10 mouse cellular contexts compared by ENCODE assay signal in genomic region chr11:116336393-116336792, GRCm38 (mm10). TPM values are rescaled to one million over a fixed set of nuclear protein-coding genes. Genes with fewer than 3 reads are reported as not detected.
DNase-seq lines count a peak whose midpoint lies in the region; ATAC-seq lines count a peak whose summit lies in the region.
"Had no signal": no experiment of that assay in that cellular context is flagged by ENCODE, and none has a peak within 500 bp of the region (broad histone marks: within the 10 kb centered on the region; RNA-seq: fewer than 3 reads in every experiment).

No protein-coding gene starts in this region.

- peak overlapping the region; percentile 66; the same call in 1 of the 2 replicates for H3K4me3 ChIP-seq in heart, embryonic 13.5 days
- H3K4me3 ChIP-seq in neural tube, embryonic 11.5 days (ENCODE audit: low read depth, low read length), result peak overlapping the region; percentile 42
- H3K4me3 ChIP-seq in limb, embryonic 10.5 days, result peak overlapping the region; percentile 67
- no peak overlapping the region for H3K4me3 ChIP-seq in neural tube, embryonic 13.5 days

- no peak for DNase-seq in heart, postnatal 36 days
- no peak for DNase-seq in neural tube, embryonic 11.5 days (ENCODE audit: low spot score)
- no peak for DNase-seq in neural tube, embryonic 10.5 days (ENCODE audit: extremely low spot score, low spot score)
- DNase-seq in limb, embryonic 10.5 days (ENCODE audit: low spot score), result no peak
- no peak for DNase-seq in ovary, adult 18-20 months (ENCODE audit: low spot score)
- no peak for DNase-seq in gastrocnemius, postnatal 4 days (ENCODE audit: low spot score in 2 of 2)

- H3K9me3 ChIP-seq in heart, embryonic 13.5 days, result no peaks in the 10 kb centered on the region
- no peaks in the 10 kb centered on the region for H3K9me3 ChIP-seq in neural tube, embryonic 11.5 days (ENCODE audit: control insufficient read depth, low read length)
- no peaks in the 10 kb centered on the region for H3K9me3 ChIP-seq in limb, embryonic 10.5 days (replicated peaks)
- H3K9me3 ChIP-seq in neural tube, embryonic 13.5 days, result no peaks in the 10 kb centered on the region

- no peak overlapping the region for H3K27ac ChIP-seq in heart, embryonic 13.5 days (replicated peaks)
- no peak overlapping the region for H3K27ac ChIP-seq in neural tube, embryonic 11.5 days (ENCODE audit: low read depth, low read length)
- no peak overlapping the region for H3K27ac ChIP-seq in limb, embryonic 10.5 days
- peak overlapping the region; percentile 71; the same call in 1 of the 2 replicates for H3K27ac ChIP-seq in neural tube, embryonic 13.5 days (replicated peaks)
- H3K27ac ChIP-seq: left cerebral cortex, adult 2 months had no signal

- peak overlapping the region; percentile 93 for H3K4me2 ChIP-seq in heart, embryonic 13.5 days
- H3K4me2 ChIP-seq in neural tube, embryonic 11.5 days (ENCODE audit: low read depth), result peak overlapping the region; percentile 82
- peak overlapping the region; percentile 85 for H3K4me2 ChIP-seq in neural tube, embryonic 13.5 days

- 89% methylated on average over 4 of the region's 4 CpGs for WGBS in heart, embryonic 13.5 days
- WGBS in neural tube, embryonic 11.5 days, result 79% methylated on average over 4 of the region's 4 CpGs
- WGBS in limb, embryonic 10.5 days, result 87% methylated on average over 4 of the region's 4 CpGs
- 64% methylated on average over 4 of the region's 4 CpGs for WGBS in neural tube, embryonic 13.5 days

- intact Hi-C loops in heart, postnatal 36 days (cut with DNase I), result no loop called here

- H3K27me3 ChIP-seq in heart, embryonic 13.5 days (replicated peaks), result peaks cover 64% of the 10 kb centered on the region
- H3K27me3 ChIP-seq in neural tube, embryonic 11.5 days (ENCODE audit: control insufficient read depth, insufficient read depth, low read length), result peaks cover 20% of the 10 kb centered on the region
- peaks cover 71% of the 10 kb centered on the region for H3K27me3 ChIP-seq in limb, embryonic 10.5 days (ENCODE audit: low read depth, poor library complexity, severe bottlenecking)
- peaks cover 24% of the 10 kb centered on the region for H3K27me3 ChIP-seq in neural tube, embryonic 13.5 days

- H3K4me1 ChIP-seq in heart, embryonic 13.5 days, result peaks cover 33% of the 10 kb centered on the region
- H3K4me1 ChIP-seq in neural tube, embryonic 11.5 days (ENCODE audit: control insufficient read depth, insufficient read depth, low read length), result peaks cover 42% of the 10 kb centered on the region
- peaks cover 62% of the 10 kb centered on the region for H3K4me1 ChIP-seq in limb, embryonic 10.5 days
- peaks cover 58% of the 10 kb centered on the region for H3K4me1 ChIP-seq in neural tube, embryonic 13.5 days (replicated peaks)

- no peaks in the 10 kb centered on the region for H3K36me3 ChIP-seq in heart, embryonic 13.5 days
- no peaks in the 10 kb centered on the region for H3K36me3 ChIP-seq in neural tube, embryonic 11.5 days (ENCODE audit: control insufficient read depth, insufficient read depth, low read length)
- H3K36me3 ChIP-seq in limb, embryonic 10.5 days, result peaks cover 9% of the 10 kb centered on the region
- H3K36me3 ChIP-seq in neural tube, embryonic 13.5 days, result peaks cover 26% of the 10 kb centered on the region

- H3K9ac ChIP-seq in heart, embryonic 13.5 days, result no peak overlapping the region; the same call in 1 of the 2 replicates
- H3K9ac ChIP-seq in neural tube, embryonic 11.5 days (ENCODE audit: low read length), result peak overlapping the region; percentile 71; the same call in 1 of the 2 replicates
- H3K9ac ChIP-seq in neural tube, embryonic 13.5 days, result peak overlapping the region; percentile 65

- no peak for ATAC-seq in heart, embryonic 13.5 days (ENCODE audit: extremely low read depth, insufficient number of reproducible peaks, low FRiP score, low TSS enrichment)
- ATAC-seq in neural tube, embryonic 11.5 days (ENCODE audit: insufficient read depth, low FRiP score, low TSS enrichment), result no peak
- ATAC-seq in neural tube, embryonic 13.5 days (ENCODE audit: low read depth), result no peak

RNA-seq across cellular contexts. Expression of gene Foxj1, which starts 1.2 kb away (rescaled TPM):
- 0.09 and 0.14 TPM in 2 replicates for polyA plus RNA-seq in heart, embryonic 13.5 days (2015; fragmentation: Nextera tagmentation; extraction: Ambion mirVana)
- total RNA-seq in heart, postnatal 36 days (2021), result not detected
- 2.5 and 3.1 TPM in 2 replicates for polyA plus RNA-seq in neural tube, embryonic 11.5 days (2014; fragmentation: Nextera tagmentation; extraction: Ambion mirVana)
- polyA plus RNA-seq in limb, embryonic 10.5 days (2016; fragmentation: Nextera tagmentation; extraction: Ambion mirVana), result 0.68 and 1.5 TPM in 2 replicates
- 7.8 and 8.1 TPM in 2 replicates for polyA plus RNA-seq in neural tube, embryonic 13.5 days (2015; fragmentation: Nextera tagmentation; extraction: Ambion mirVana)
- total RNA-seq in gastrocnemius, postnatal 4 days (2021), result under 1 TPM; 0.29 to 0.31 TPM
- total RNA-seq: megakaryocyte, adult 5-6 weeks had no signal

RNA-seq across cellular contexts. Expression of gene Exoc7, which starts 29.4 kb away (rescaled TPM):
- polyA plus RNA-seq in heart, embryonic 13.5 days (2015; fragmentation: Nextera tagmentation; extraction: Ambion mirVana), result 45.0 and 46.0 TPM in 2 replicates
- 10 to 100 TPM; 56.4 to 60.9 TPM for total RNA-seq in heart, postnatal 36 days (2021)
- polyA plus RNA-seq in neural tube, embryonic 11.5 days (2014; fragmentation: Nextera tagmentation; extraction: Ambion mirVana), result 74.3 and 75.5 TPM in 2 replicates
- polyA plus RNA-seq in limb, embryonic 10.5 days (2016; fragmentation: Nextera tagmentation; extraction: Ambion mirVana), result 55.1 and 64.8 TPM in 2 replicates
- 81.5 and 88.7 TPM in 2 replicates for polyA plus RNA-seq in neural tube, embryonic 13.5 days (2015; fragmentation: Nextera tagmentation; extraction: Ambion mirVana)
- 10 to 100 TPM; 87.9 to 99.9 TPM for total RNA-seq in gastrocnemius, postnatal 4 days (2021)

RNA-seq across cellular contexts. Expression of gene Galr2, which starts 55.7 kb away (rescaled TPM):
- not detected in 2 replicates for polyA plus RNA-seq in heart, embryonic 13.5 days (2015; fragmentation: Nextera tagmentation; extraction: Ambion mirVana)
- total RNA-seq in heart, postnatal 36 days (2021), result not detected
- polyA plus RNA-seq in neural tube, embryonic 11.5 days (2014; fragmentation: Nextera tagmentation; extraction: Ambion mirVana), result 0.49 and 0.70 TPM in 2 replicates
- polyA plus RNA-seq in limb, embryonic 10.5 days (2016; fragmentation: Nextera tagmentation; extraction: Ambion mirVana), result 0.11 TPM in 1 of 2 replicates, not detected in the other
- polyA plus RNA-seq in neural tube, embryonic 13.5 days (2015; fragmentation: Nextera tagmentation; extraction: Ambion mirVana), result 1.1 and 1.2 TPM in 2 replicates
- total RNA-seq in gastrocnemius, postnatal 4 days (2021), result under 1 TPM; 0.37 to 0.75 TPM
- total RNA-seq: left cerebral cortex, adult 2 months had no signal
